Mouse (Mus musculus): ENCODE measurements around the gene Fam49a. TPM values are rescaled to one million over a fixed set of nuclear protein-coding genes. Genes with fewer than 3 reads are reported as not detected.

Gene Fam49a
- total RNA-seq, 2 experiments from 2014 or later = 3.0 to 4.0 TPM

- no peak for DNase-seq (ENCODE audit: low spot score)
These were observed 4.6 kb downstream of the Fam49a start for GRCm38 (mm10) chr12:12266552-12266951.

- DNase-seq (ENCODE audit: low spot score) = no peak
These were observed 8.6 kb downstream of the Fam49a start for GRCm38 (mm10) chr12:12270495-12270894.

GRCm38 (mm10) chr12:12274115-12274514, 12.2 kb downstream of the Fam49a start:
- no peak for DNase-seq (ENCODE audit: low spot score)

GRCm38 (mm10) chr12:12275124-12275779, 13.3 kb downstream of the Fam49a start:
- DNase-seq (ENCODE audit: low spot score) = no peak

GRCm38 (mm10) chr12:12277741-12278463, 16.0 kb downstream of the Fam49a start:
- no peak for DNase-seq (ENCODE audit: low spot score)

- DNase-seq (ENCODE audit: low spot score) = no peak
These were observed 16.5 kb downstream of the Fam49a start for GRCm38 (mm10) chr12:12278464-12278872.

GRCm38 (mm10) chr12:12283702-12284288, 21.9 kb downstream of the Fam49a start:
- peak; percentile 67 for DNase-seq (ENCODE audit: low spot score)

GRCm38 (mm10) chr12:12284521-12284920, 22.6 kb downstream of the Fam49a start:
- peak; percentile 63 for DNase-seq (ENCODE audit: low spot score)

GRCm38 (mm10) chr12:12287131-12287786, 25.3 kb downstream of the Fam49a start:
- peak; percentile 24 for DNase-seq (ENCODE audit: low spot score)

- DNase-seq (ENCODE audit: low spot score) = no peak
These were observed 25.8 kb downstream of the Fam49a start for GRCm38 (mm10) chr12:12287787-12288132.

- DNase-seq (ENCODE audit: low spot score) = no peak
These were observed 26.6 kb downstream of the Fam49a start for GRCm38 (mm10) chr12:12288586-12288985.

- no peak for DNase-seq (ENCODE audit: low spot score)
These were observed 27.7 kb downstream of the Fam49a start for GRCm38 (mm10) chr12:12289636-12290035.

GRCm38 (mm10) chr12:12292043-12292618, 30.2 kb downstream of the Fam49a start:
- no peak for DNase-seq (ENCODE audit: low spot score)

- no peak for DNase-seq (ENCODE audit: low spot score)
These were observed 32.6 kb downstream of the Fam49a start for GRCm38 (mm10) chr12:12294380-12295171.

- no peak for DNase-seq (ENCODE audit: low spot score)
These were observed 36.5 kb downstream of the Fam49a start for GRCm38 (mm10) chr12:12298451-12298850.

GRCm38 (mm10) chr12:12299303-12299702, 37.4 kb downstream of the Fam49a start:
- DNase-seq (ENCODE audit: low spot score) = no peak

GRCm38 (mm10) chr12:12301149-12301548, 39.2 kb downstream of the Fam49a start:
- no peak for DNase-seq (ENCODE audit: low spot score)

- DNase-seq (ENCODE audit: low spot score) = peak; percentile 45
These were observed 39.9 kb downstream of the Fam49a start for GRCm38 (mm10) chr12:12301815-12302214.

GRCm38 (mm10) chr12:12306214-12306613, 44.3 kb downstream of the Fam49a start:
- no peak for DNase-seq (ENCODE audit: low spot score)

GRCm38 (mm10) chr12:12306814-12307213, 44.9 kb downstream of the Fam49a start:
- no peak for DNase-seq (ENCODE audit: low spot score)

GRCm38 (mm10) chr12:12307245-12307644, 45.3 kb downstream of the Fam49a start:
- DNase-seq (ENCODE audit: low spot score) = no peak
